Mouse (Mus musculus): ENCODE results near the gene 4930518I15Rik.

GRCm38 (mm10) chr2:156877726-156878125 lies 20.0 kb upstream of the 4930518I15Rik start:
- TF ChIP-seq CTCF (IDR thresholded peaks at IDR 0.05; ENCODE audit: low read depth) (no peak), EP300 (optimal IDR thresholded peaks at IDR 0.05) (no peak)
